Mouse (Mus musculus) central nervous system, embryonic 18 days (tissue): ENCODE measurements around the gene Rnpc3. TPM values are rescaled to one million over a fixed set of nuclear protein-coding genes. Genes with fewer than 3 reads are reported as not detected.

Experiments
- polyA plus RNA-seq: library from polyadenylated mRNA; depleted of rRNA; stranded (reverse); fragments of >200 nt; gene quantifications from 2 replicates; pipeline ENCODE4 v1.2.3, GENCODE M21; 2012; rRNA removed

Gene Rnpc3
- polyA plus RNA-seq, result 62.9 and 73.3 TPM in 2 replicates

GRCm38 (mm10) chr3:113629606-113630359 lies at the start of gene Rnpc3:
Rnpc3 (minus strand) TSS chr3:113630149.

DNA sequence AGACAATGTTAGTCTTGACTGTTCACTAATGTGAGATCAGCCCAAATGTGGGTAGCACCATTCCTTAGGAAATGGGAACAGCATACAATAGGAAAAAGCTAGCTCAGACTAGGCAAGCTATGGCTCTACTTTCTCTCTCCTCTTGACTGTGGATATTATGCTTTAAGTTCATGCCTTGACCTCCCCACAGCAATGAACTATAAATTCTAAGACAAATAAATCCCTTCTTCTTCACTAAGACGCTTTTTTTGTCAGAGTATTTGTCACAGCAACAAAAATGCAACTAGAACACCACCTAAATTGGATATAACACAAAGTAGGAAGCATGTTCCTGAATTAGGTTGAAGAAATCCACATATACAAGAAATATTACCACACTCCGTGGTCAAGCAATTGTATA lies 23.4 kb downstream of the Rnpc3 start, which contains the start of gene Amy1:
Gene Amy1 (minus strand): TSS at position 101 of the 400 bp plus-strand sequence.

Other genes with a start within 250 kb of the Rnpc3 start
- gene Amy2a1, start 97.7 kb downstream of the Rnpc3 start, polyA plus RNA-seq, result 0.08 and 0.23 TPM in 2 replicates
- gene Amy1, start 23.4 kb downstream of the Rnpc3 start, polyA plus RNA-seq, result 92.9 and 105 TPM in 2 replicates